Mouse (Mus musculus): Measurements from ENCODE around the gene 4930558C23Rik. TPM values are rescaled to one million over a fixed set of nuclear protein-coding genes. Genes with fewer than 3 reads are reported as not detected.
A peak's percentile ranks its signal among the peaks of the same experiment; 100 is the strongest.
"Not testable (repeated sequence)": the region's sequence is repeated elsewhere in the genome, so short reads cannot be mapped to it uniquely, and the experiment has no call there.

4930558C23Rik gene
- polyA plus RNA-seq, 1 experiment from 2014 or later, result 0.28 TPM

DNA sequence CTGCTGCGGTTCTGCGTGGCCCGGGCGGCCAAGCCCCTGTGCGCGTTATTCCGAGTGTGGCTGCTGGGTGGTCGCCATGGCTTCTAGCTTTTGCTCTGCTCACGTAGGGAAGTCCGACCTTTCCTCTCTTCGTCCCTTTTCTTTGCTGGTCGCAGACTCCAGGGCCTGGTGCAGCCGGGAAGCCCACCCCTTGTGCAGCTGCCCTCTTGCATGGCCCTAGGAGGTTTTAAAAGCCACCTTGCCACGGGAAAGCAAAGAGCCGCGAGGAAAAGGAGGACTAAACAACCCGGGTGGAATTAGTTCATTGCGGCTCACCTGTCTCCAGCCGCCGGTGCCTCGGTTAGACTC, 25.2 kb upstream of the 4930558C23Rik start:
- WGBS, result 23% methylated on average over 16 of the region's 21 CpGs
- not testable (repeated sequence) for H3K27ac ChIP-seq, H3K4me1 ChIP-seq, H3K9ac ChIP-seq, H3K36me3 ChIP-seq, H3K27me3 ChIP-seq, H3K9me3 ChIP-seq
- peak overlapping the region; percentile 34 for H3K4me3 ChIP-seq
- peak overlapping the region; percentile 58 for H3K4me2 ChIP-seq (replicated peaks)
- peak; percentile 44; the same call in 1 of the 2 replicates for ATAC-seq (ENCODE audit: low FRiP score, low read depth)

DNA sequence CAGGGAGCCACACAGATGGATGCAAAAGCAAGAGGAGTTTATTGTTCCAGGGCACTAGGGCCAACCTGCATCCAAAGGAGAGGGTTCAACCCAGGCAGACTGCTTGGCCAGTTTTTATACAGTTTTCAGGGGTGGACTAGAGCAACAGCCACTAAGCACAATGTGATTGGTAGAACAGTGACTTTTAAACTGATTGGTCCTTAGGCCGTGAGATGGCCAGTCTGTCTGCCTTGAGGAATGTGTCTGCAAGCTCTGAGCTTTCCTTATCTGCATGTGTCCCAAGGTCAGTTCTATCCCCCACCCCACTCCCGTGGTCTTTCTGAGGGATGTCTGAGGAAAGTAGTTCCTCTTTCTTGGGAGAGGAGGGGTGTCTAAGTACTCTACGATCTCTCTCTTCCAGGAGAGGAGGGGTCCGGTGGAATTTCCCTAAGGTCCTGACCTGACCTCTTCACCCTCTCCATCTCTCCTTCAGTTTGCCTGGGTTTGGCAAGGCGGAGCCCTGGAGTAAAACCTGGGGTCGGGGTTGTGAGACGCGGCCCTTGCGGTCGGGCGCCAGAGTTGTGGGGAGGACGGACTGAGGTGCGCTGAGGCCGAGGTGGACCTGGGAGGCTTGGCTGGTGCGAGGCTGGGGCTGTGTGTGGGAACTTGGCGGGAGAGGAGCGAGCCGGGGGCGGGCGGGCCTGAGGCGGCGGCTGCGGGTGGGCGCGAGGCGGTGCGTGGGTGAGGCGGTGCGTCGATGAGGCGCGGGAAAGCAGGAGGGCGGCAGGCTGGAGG, 24.7 kb upstream of the 4930558C23Rik start:
- H3K4me1 ChIP-seq, H3K27me3 ChIP-seq, H3K36me3 ChIP-seq, H3K9me3 ChIP-seq, H3K27ac ChIP-seq, H3K9ac ChIP-seq: not testable (repeated sequence)
- 43% methylated on average over 8 of the region's 33 CpGs for WGBS
- peak overlapping the region; percentile 34 for H3K4me3 ChIP-seq
- ATAC-seq (ENCODE audit: low FRiP score, low read depth), result peak; percentile 79
- H3K4me2 ChIP-seq (replicated peaks), result peak overlapping the region; percentile 58

DNA sequence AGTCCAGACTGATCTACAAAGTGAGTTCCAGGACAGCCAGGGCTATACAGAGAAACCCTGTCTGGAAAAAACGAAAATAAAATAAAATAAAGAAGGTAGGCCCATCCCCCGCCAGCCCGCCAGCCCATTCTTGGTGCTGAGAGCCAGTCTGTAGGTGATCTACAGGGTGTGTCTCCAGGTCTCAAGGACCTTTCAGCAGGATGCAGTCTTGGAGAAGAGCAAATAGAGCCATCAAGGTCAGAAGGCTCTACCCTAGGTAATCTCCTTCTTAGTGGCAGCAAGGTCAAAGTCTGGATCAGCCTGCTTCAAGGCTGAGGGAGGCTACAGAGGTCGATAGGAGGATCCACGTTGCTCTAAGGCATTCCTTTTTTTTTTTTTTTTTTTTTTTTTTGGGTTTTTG, 23.8 kb upstream of the 4930558C23Rik start:
- WGBS, result 82% methylated on average over 5 of the region's 5 CpGs
- not testable (repeated sequence) for H3K4me1 ChIP-seq; ATAC-seq (ENCODE audit: low FRiP score, low read depth); H3K27ac ChIP-seq; H3K36me3 ChIP-seq; H3K9ac ChIP-seq; H3K9me3 ChIP-seq; H3K27me3 ChIP-seq; H3K4me2 ChIP-seq (replicated peaks); H3K4me3 ChIP-seq

DNA sequence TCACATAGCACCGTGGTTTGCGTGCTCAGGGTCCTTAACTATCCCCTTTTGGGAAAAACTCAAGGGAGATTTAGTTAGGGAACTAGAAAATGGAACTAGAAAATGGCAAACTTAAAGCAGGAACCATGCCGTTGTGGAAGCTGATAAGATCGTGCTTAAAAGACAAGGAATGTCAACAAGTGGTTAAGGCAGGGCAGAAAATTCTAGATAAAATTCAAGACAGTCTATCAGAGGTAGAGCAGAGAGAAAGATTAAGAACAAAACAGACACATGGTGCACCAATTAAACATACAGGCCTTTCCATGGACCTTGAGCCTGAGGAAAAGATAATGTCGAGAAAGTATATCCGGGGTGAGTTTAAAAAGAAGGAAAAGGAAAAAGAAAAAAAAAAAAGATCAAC, 15.2 kb upstream of the 4930558C23Rik start:
- WGBS, result 92% methylated on average over 6 of the region's 6 CpGs
- no peaks in the 10 kb centered on the region for H3K27me3 ChIP-seq
- no peak overlapping the region for H3K4me2 ChIP-seq (replicated peaks)
- peaks cover 17% of the 10 kb centered on the region for H3K9me3 ChIP-seq
- ATAC-seq (ENCODE audit: low FRiP score, low read depth), result no peak
- no peaks in the 10 kb centered on the region for H3K36me3 ChIP-seq
- H3K27ac ChIP-seq, result no peak overlapping the region
- H3K4me3 ChIP-seq, result no peak overlapping the region
- no peak overlapping the region for H3K9ac ChIP-seq
- no peaks in the 10 kb centered on the region for H3K4me1 ChIP-seq

DNA sequence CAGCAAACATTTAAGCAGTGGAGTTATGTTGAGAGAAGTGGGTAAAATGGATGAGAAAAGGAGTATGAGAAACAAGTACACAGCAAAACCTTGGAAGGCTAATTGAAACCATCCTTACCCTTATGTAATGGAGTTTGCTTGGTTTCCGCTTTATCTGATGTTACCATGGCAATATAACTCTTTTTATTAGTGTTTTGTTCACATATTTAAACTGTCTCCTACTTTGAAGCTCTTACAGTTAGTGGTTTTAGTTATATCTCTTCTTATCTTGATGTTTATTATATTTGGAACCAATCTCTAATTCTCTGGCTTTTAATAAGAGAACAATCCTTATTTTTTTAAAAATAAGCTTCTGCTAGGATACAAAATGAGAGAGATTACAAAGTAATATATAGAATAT, 9.6 kb upstream of the 4930558C23Rik start:
- Histone ChIP-seq H3K36me3 (no peaks in the 10 kb centered on the region), H3K4me1 (no peaks in the 10 kb centered on the region), H3K4me2 (replicated peaks) (no peak overlapping the region), H3K4me3 (no peak overlapping the region), H3K9ac (no peak overlapping the region), H3K27me3 (no peaks in the 10 kb centered on the region), H3K9me3 (no peaks in the 10 kb centered on the region; the same call in 1 of the 2 replicates), H3K27ac (no peak overlapping the region)
- no peak for ATAC-seq (ENCODE audit: low FRiP score, low read depth)
- WGBS, result 76% methylated on average over 1 of the region's 1 CpGs

DNA sequence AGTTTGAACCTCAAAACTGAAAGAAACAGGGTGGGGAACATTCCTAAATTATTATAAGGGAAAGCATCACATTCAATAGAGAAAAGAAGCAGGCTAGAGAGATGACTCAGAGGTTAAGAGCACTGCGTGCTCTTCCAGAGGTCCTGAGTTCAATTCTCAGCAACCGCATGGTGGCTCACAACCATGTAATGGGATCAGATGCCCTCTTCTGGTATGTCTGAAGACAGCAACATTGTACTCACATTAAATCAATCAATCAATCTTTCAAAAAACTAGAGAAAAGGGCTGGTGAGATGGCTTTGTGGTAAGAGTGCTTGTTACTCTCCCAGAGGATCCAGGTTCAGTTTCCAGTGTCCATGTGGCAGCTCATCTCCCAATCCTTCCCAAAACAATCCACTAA, 6.2 kb upstream of the 4930558C23Rik start:
- H3K9me3 ChIP-seq, result no peaks in the 10 kb centered on the region
- H3K36me3 ChIP-seq, result no peaks in the 10 kb centered on the region
- ATAC-seq (ENCODE audit: low FRiP score, low read depth), result no peak
- WGBS, result 92% methylated on average over 2 of the region's 2 CpGs
- H3K27me3 ChIP-seq, result no peaks in the 10 kb centered on the region
- H3K4me2 ChIP-seq (replicated peaks), result no peak overlapping the region
- H3K4me1 ChIP-seq, result no peaks in the 10 kb centered on the region
- no peak overlapping the region for H3K9ac ChIP-seq
- no peak overlapping the region for H3K4me3 ChIP-seq
- H3K27ac ChIP-seq, result no peak overlapping the region

DNA sequence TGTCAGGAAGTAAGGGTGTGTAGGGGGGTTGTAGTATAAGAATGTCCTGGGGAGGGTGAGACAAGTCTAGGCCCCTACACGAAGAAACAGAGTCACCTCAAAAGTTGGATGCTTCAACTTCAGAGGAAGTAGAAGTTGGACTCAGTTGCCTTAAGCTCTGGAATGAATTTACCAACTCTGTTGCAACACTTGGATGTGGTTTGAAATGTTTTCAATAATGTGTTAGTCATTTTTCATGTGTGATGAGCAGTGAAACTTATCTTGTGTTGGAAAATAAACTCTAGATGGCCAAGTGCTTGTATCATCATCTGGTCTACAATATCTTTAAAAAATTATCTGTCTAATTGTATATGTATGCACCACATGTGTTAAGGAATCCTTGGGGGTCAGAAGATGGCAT, 5.1 kb upstream of the 4930558C23Rik start:
- Histone ChIP-seq H3K36me3 (no peaks in the 10 kb centered on the region), H3K4me2 (replicated peaks) (no peak overlapping the region), H3K9ac (no peak overlapping the region), H3K9me3 (no peaks in the 10 kb centered on the region), H3K4me3 (no peak overlapping the region), H3K4me1 (no peaks in the 10 kb centered on the region), H3K27me3 (no peaks in the 10 kb centered on the region), H3K27ac (no peak overlapping the region)
- ATAC-seq (ENCODE audit: low FRiP score, low read depth), result no peak
- 82% methylated on average over 1 of the region's 1 CpGs for WGBS

DNA sequence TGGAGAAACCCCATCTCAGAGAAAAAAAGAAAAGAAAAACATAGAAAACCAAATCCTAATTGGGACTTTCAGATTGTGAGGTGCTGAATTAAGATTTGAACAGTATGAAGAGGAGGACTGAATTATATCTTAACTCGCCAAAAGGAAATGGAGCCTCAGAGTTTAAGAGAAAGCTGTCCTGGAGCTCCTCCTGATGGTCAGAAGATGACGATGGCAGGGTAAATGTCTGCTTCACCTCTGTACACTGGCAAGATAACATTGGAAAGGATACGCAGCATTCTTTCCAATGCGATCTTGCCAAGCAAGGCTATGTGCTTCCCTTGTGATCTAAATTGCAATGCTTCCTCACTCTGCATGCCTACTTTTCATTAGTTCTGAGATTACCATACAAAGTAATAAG, 8.3 kb downstream of the 4930558C23Rik start:
- H3K9ac ChIP-seq, result no peak overlapping the region
- no peaks in the 10 kb centered on the region for H3K4me1 ChIP-seq
- no peak for ATAC-seq (ENCODE audit: low FRiP score, low read depth)
- H3K4me2 ChIP-seq (replicated peaks), result no peak overlapping the region
- WGBS, result 89% methylated on average over 4 of the region's 4 CpGs
- no peak overlapping the region for H3K27ac ChIP-seq
- H3K36me3 ChIP-seq, result no peaks in the 10 kb centered on the region
- peaks cover 5% of the 10 kb centered on the region for H3K9me3 ChIP-seq
- H3K4me3 ChIP-seq, result no peak overlapping the region
- H3K27me3 ChIP-seq, result no peaks in the 10 kb centered on the region

DNA sequence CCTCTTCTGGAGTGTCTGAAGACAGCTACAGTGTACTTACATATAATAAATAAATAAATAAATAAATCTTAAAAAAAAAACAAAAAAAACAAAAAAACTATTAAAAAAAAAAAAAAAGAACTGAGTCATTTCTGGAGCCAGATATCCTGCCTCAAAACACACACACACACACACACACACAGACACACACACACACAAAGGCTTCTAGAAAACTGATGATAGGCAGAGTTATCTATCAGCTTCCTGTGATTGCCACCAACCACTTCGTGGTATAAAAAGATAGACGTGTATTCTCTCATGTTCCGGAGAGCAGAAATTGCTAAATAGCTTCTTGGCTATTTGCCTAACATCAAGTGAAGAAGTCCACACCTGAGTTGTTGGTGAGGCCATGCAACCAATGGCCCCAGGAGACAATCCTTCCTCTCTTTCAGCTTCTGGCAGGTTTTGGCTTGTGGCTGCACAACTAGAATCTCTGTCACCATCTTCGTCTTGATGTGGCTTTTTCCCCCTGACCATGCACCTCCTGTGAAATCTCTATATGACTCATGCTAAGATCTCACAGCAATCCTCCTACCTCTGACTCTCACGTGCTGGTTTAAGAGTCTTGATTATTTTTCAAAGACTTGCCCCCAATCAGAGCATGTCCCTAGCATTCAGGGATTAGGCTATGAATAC, 17.1 kb downstream of the 4930558C23Rik start:
- H3K9me3 ChIP-seq, result no peaks in the 10 kb centered on the region
- no peak overlapping the region for H3K4me3 ChIP-seq
- no peaks in the 10 kb centered on the region for H3K36me3 ChIP-seq
- ATAC-seq (ENCODE audit: low FRiP score, low read depth), result no peak
- no peaks in the 10 kb centered on the region for H3K4me1 ChIP-seq
- H3K27me3 ChIP-seq, result no peaks in the 10 kb centered on the region
- no peak overlapping the region for H3K27ac ChIP-seq
- H3K9ac ChIP-seq, result no peak overlapping the region
- WGBS, result 85% methylated on average over 5 of the region's 5 CpGs
- no peak overlapping the region for H3K4me2 ChIP-seq (replicated peaks)

DNA sequence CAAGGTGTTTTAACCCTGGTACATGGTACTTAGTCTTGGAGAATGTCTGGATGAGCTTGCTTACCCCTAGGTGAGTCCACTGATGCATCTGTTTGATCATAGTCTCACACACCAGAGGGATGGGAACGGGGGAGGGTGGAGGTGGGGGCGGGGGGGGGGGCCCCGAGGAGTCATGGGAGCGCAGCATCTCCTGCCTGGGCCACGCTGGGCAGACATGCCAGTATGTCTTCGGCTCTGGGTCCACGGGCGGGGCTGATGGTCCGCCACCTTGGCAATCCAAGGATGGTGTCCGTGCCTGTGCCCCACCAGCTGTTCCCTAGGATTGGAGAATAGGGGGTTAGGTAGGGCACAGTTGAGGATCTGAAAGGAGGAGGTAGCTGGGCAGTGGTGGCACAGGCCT, 29.4 kb downstream of the 4930558C23Rik start:
- WGBS, result 86% methylated on average over 8 of the region's 10 CpGs
- H3K9me3 ChIP-seq, result peaks cover 21% of the 10 kb centered on the region
- no peaks in the 10 kb centered on the region for H3K27me3 ChIP-seq
- H3K9ac ChIP-seq, result no peak overlapping the region
- H3K4me3 ChIP-seq, result no peak overlapping the region
- no peaks in the 10 kb centered on the region for H3K36me3 ChIP-seq
- ATAC-seq (ENCODE audit: low FRiP score, low read depth), result no peak
- no peak overlapping the region for H3K4me2 ChIP-seq (replicated peaks)
- H3K27ac ChIP-seq, result no peak overlapping the region
- no peaks in the 10 kb centered on the region for H3K4me1 ChIP-seq

DNA sequence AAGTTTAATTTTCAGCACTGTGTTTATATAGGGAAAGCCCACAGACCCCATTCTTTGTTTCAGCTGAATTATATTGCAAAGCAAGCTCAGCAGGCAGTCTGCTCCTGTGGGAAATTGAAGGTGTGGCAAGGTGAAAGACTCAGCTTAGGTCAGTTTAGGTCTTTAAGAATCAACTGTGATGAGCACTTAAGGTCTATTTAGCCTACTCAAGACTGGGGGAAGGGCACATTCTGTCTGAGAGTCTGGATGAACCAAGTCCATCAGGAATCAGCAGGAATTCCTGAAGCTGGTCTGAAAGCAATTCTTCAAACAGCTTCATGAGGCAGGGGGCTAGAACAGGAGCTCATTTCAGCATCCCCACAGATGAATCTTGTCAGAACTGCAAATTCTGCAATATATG, 32.5 kb downstream of the 4930558C23Rik start:
- H3K9ac ChIP-seq, result no peak overlapping the region
- no peaks in the 10 kb centered on the region for H3K4me1 ChIP-seq
- H3K4me3 ChIP-seq, result no peak overlapping the region
- no peaks in the 10 kb centered on the region for H3K36me3 ChIP-seq
- no peak overlapping the region for H3K4me2 ChIP-seq (replicated peaks)
- H3K9me3 ChIP-seq, result no peaks in the 10 kb centered on the region
- no peak overlapping the region for H3K27ac ChIP-seq
- H3K27me3 ChIP-seq, result no peaks in the 10 kb centered on the region
- no peak for ATAC-seq (ENCODE audit: low FRiP score, low read depth)

DNA sequence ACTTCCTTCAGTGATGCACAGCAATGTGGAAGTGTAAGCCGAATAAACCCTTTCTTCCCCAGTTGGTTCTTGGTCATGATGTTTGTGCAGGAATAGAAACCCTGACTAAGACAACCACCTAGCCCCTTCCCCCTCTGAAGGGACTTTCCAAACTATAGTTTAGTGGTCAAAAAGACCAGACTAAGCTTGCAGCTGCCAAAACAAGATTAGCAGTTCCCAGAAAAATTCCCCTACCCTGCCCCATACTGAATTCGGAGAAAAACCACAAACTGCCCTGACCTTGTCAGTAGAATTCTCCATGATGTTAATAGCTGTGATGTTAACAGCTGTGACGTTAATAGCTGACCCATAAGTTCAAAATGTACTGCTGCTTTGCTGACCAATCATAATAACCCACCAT, 42.4 kb downstream of the 4930558C23Rik start:
- WGBS, result 71% methylated on average over 3 of the region's 3 CpGs
- ATAC-seq (ENCODE audit: low FRiP score, low read depth); H3K9me3 ChIP-seq; H3K27me3 ChIP-seq; H3K36me3 ChIP-seq; H3K27ac ChIP-seq; H3K9ac ChIP-seq; H3K4me3 ChIP-seq; H3K4me2 ChIP-seq (replicated peaks); H3K4me1 ChIP-seq: not testable (repeated sequence)

DNA sequence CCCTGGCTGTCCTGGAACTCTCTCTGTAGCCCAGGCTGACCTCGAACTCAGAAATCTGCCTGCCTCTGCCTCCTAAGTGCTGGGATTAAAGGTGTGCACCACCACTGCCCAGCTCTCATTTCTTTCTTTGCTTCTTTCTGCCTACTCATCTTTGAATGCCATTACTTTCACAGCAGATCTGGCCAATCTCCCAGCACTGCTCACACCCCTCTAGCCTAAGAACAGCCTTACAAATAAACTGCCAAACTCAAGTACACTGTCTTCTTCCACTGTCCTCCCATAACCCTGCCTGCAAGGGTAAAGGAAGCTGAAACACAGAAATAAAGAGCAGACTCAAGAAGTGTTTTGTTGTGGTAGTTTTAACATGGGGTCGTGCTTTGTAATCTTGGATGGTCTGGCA, 44.9 kb downstream of the 4930558C23Rik start:
- H3K9ac ChIP-seq, result no peak overlapping the region
- no peak overlapping the region for H3K27ac ChIP-seq
- no peak for ATAC-seq (ENCODE audit: low FRiP score, low read depth)
- no peak overlapping the region for H3K4me2 ChIP-seq (replicated peaks)
- H3K36me3 ChIP-seq, result peaks cover 12% of the 10 kb centered on the region
- no peak overlapping the region for H3K4me3 ChIP-seq
- WGBS, result 91% methylated on average over 2 of the region's 2 CpGs
- H3K4me1 ChIP-seq, result peaks cover 6% of the 10 kb centered on the region
- no peaks in the 10 kb centered on the region for H3K9me3 ChIP-seq
- H3K27me3 ChIP-seq, result no peaks in the 10 kb centered on the region
